Mouse (Mus musculus): Measurements from ENCODE around the gene Lin7c. TPM values are rescaled to one million over a fixed set of nuclear protein-coding genes. Genes with fewer than 3 reads are reported as not detected.

Gene Lin7c
- total RNA-seq, 2 experiments from 2014 or later = 38.8 to 46.3 TPM

- intact Hi-C loops (cut with DNase I) = no loop called here
- no peak for DNase-seq
Measured at GRCm38 (mm10) chr2:109935194-109935593, 44.5 kb downstream of the Lin7c start.

DNA sequence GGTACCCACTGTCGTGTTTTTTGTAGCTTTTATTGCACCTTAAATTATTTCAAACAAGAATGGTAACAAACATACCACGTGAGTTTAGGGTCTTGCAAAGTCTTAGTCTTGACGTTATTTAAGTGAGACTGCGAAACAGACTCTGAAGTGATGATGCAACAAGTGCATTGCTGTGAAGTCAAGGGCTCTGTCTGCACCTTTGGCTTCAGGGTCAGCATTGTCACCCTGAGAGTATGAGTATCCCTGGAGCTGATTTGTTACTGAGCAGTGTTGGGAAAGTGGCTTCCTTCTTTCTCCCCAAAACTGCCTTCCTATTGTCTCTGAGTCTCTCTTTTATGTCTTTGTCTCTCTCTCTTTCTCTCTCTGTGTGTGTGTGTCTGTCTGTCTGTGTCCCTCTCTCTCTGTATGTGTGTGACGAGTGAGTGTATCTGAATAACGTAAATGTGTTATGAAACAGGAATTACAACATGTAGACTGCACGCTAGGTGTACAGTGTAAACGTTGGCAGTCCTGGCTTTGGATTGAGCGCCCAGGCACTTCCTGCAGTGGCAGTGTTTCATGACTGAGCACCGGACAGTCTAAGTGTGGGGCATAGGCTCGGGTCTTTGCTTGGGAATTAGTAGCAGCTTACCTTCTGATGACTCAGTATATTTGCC is 45.2 kb downstream of the Lin7c start:
- intact Hi-C loops (cut with DNase I) = no loop called here
- no peak for DNase-seq

- intact Hi-C loops (cut with DNase I) = no loop called here
- DNase-seq = no peak
Measured at GRCm38 (mm10) chr2:109936410-109936755, 45.7 kb downstream of the Lin7c start.

- no peak for DNase-seq
- intact Hi-C loops (cut with DNase I) = no loop called here
Measured at GRCm38 (mm10) chr2:109941973-109942444, 51.4 kb downstream of the Lin7c start.

DNA sequence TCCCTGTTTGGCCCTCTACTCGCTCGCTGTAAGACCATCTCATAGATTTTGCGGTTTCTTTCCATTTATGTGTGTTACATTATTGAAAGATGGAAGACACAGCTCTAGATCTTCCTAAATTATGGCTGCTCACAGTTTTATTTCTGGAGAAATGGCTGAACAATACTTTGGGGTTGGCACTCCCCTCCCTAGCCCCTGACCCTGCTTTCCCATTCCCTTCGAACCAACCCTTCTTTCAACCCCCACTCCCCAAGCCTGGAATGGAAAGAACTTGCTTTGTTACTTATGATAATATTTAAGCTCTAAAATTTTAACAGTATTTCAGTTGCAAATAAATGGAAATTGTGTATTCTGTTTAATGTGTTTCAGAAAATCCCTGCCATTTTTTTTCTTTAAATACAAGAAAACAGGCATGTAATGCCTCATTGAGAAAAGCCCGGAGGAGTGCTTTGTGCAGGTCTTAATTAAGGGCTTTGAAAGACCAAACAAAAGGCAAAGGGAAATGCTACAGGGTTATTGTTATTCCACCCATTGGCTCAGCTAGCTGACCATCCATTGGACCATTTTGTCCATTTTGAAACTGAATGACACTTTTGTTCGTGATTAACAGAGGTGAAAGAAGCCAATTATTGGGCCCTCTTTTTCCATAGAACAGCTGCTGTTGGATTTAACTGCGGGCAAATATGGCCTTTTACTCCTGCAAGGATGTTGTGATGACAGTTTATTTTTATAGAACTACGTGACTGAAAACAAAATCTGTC is 52.3 kb downstream of the Lin7c start:
- intact Hi-C loops (cut with DNase I) = no loop called here
- DNase-seq = no peak

DNA sequence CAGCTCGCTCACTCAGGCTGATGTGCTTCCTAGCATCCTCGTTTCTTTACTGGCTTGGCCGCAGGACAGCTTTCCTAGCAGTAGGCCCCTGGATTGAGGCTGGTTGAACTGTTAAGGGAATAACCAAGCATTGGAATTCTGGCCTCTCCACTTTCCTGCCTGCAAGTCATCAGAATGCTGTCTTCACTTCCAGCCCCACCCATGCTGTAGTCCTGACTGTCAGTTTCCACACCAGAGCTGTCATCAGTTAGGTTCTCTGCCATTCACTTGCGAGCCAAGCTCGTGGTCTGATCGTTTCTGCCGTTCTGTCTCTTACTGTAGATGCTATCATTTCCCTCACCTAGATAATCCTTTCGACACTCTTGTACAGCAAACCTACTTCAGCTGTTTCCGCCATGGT is 54.3 kb downstream of the Lin7c start:
- intact Hi-C loops (cut with DNase I) = no loop called here
- DNase-seq = peak; percentile 10 to 31

- DNase-seq = no peak
- intact Hi-C loops (cut with DNase I) = no loop called here
Measured at GRCm38 (mm10) chr2:109945532-109945931, 54.9 kb downstream of the Lin7c start.

DNA sequence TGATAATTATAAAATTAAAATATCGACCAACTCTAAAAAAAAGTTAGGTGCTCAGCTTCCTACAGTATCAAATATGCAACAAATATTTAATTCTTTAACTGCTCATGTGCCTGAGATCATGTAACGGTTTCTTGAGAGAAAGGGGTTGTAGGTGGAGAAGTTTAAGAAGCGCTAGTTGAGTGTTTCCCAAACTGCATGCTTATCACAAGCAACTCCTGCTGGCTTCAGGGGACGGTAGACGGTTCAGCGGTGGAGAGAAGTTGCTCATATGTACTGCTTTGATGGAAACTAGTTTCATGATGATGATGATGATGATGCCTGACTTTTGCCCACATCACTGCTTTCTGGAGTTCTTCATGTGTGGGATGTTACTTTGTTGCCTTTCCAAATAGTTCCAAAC is 55.8 kb downstream of the Lin7c start:
- DNase-seq = no peak
- intact Hi-C loops (cut with DNase I) = no loop called here

- DNase-seq = no peak
- intact Hi-C loops (cut with DNase I) = no loop called here
Measured at GRCm38 (mm10) chr2:109949519-109949918, 58.9 kb downstream of the Lin7c start.

DNA sequence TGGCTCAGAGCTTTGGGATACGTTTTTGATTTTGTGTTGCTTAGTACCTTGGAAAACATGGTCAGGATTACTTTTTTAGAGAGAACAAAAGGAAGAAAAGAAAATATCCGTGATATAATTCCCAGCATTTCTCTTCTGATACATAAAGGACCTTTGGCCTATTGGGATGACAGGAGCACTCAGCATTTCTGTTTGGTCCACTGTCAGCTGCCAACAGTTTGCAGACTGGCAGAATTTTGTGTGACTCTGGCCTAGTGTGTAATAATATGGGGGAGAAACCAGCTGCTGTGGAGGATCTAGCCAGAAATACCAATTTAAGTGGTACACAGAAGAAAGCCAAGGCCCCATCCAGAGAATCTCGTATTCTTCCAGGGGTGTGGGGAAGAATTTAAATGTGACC is 59.7 kb downstream of the Lin7c start:
- intact Hi-C loops (cut with DNase I) = no loop called here
- DNase-seq = no peak

Other genes starting within 250 kb of the Lin7c start
- 1 to 10 TPM; 5.3 to 7.9 TPM for gene Bdnf, start 216.2 kb upstream of the Lin7c start, total RNA-seq (2021)
- 10 to 100 TPM; 26.3 TPM for gene Lgr4, start 26.8 kb downstream of the Lin7c start, total RNA-seq (2021)
- gene Ccdc34, start 127.0 kb downstream of the Lin7c start, total RNA-seq (2021) = 1 to 10 TPM; 5.1 to 5.3 TPM